Mouse (Mus musculus) liver, adult (tissue): ENCODE measurements around the gene Olfr198.
"Not testable (repeated sequence)": the region's sequence is repeated elsewhere in the genome, so short reads cannot be mapped to it uniquely, and the experiment has no call there.

Source experiments
- GATA4 ChIP-seq: IDR thresholded peaks from 2 replicates; pipeline ENCODE4 v1.6.1; 2014; ENCODE audit warnings: mild to moderate bottlenecking, low read length; ENCODE audit not compliant: insufficient replicate concordance

Olfr198 gene

DNA sequence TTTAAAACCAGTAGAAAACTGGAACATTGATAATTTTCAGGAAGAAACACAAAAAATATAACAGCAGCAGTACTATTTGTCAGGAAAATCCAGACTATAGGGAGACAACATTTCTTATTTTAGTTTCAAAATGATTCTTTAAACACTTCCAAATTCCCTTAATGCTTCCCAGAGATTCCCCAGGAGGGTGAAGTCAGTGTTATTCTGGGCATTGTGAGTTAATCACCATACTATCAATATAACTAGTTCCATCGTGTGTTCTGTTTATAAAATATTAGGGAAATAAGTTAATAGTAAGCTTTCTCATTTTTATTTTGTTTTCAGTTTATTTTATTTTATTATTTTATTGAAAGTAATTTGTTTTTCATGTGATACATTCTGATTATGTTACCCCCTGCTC, at the start of gene Olfr198:
Gene Olfr198, minus strand, starts transcription at position 101 of the 400 bp plus-strand sequence.
- TF ChIP-seq GATA4 = not testable (repeated sequence)

DNA sequence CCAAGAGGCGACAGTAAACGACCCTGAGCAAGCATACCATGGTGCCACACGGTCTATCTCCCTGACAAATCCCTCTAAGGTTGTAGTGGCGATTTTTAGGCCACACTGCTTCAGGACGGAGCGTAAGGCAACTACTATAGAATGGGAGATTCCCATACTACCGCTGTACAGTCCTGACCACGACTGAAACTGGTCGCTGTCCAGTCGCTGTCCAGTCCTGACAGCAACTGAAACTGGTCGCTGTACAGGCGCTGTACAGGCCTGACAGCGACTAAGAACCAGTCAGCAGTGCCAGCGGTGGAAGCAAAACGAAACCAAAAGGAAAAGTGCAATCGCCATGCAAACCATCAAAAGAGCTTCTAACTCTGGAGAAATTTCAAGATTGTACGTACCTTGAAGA, 46.4 kb upstream of the Olfr198 start:
- no peak for TF ChIP-seq GATA4

DNA sequence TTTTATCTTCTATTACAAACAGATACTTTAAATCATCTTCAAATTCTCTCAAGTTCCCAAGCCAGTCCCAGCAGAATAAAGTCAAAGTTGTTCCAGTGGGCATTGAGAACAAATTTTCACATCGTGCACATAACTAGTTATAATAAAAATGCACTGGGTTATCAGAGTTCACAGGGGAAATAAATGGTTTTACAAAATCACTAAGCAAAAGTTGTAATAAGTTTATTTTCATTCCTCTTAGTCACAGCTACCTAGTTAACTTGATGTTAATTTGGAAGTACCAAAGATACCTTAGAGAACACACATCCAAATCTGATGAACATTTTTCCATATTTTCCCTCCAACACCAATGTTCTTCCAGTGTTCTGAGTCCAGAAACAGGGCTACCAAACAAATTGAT, 16.3 kb upstream of the Olfr198 start, which contains the start of gene Olfr199:
Gene Olfr199, minus strand, starts transcription at position 101 of the 400 bp plus-strand sequence.
- TF ChIP-seq GATA4 = not testable (repeated sequence)

DNA sequence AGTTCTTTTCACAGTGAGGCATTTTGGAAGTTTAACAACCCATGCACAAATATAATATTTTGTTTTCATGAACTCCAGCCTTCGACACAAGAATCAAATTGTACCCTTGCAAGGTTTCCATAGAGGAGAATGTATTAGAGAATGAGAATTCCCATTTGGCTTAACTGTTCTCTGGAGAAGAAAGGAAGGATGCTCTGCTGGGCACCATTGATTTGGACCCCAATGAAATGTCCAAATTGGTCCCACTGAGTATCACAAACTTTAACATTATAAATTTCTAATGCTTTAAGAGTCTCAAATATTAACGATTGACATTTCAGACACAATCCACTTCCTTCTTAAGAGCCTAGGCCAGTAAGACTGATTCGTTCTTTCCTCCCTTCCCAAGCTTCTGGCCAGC, 33.0 kb downstream of the Olfr198 start, which contains the start of gene Olfr196:
Gene Olfr196, minus strand, starts transcription at position 101 of the 400 bp plus-strand sequence.
- no peak for TF ChIP-seq GATA4

DNA sequence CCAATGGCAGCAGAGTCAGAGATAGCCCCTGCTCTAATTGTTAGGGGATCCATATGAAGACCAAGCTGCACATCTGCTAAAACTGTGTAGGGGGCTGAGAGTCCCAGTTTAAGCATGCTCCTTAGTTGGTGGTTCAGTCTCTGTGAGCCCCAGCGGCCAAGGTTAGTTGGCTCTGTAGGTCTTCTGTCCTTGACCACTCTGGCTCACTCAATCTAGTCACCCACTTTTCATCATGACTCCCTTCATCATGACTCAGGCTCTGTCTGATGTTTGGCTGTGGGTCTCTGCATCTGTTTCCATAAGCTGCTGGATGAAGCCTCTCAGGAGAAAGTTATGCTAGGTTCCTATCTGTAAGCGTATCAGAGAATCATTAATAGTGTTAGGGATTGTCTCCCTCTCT, 51.3 kb downstream of the Olfr198 start:
- TF ChIP-seq GATA4 = no peak
